Mouse (Mus musculus): ENCODE results near the gene Trp53inp2.

The Trp53inp2 gene

DNA sequence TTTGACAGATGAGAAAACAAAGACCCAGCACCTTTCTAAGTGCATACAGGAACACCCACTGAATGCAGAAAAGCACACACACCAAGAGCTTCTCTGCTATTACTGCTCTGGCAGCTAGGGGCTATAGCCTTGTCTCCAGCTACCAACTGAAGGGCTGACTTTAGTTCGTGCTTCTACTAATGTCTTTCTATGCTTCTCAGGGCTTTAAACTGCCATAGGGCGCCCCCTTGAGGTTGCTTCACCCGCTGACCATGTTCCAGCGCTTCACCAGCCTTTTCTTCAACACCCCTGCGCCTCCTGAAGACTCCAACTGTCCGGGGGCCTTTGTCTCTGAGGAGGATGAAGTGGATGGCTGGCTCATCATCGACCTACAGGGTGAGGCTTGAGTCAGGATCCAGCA lies 4.2 kb downstream of the Trp53inp2 start:
- DNase-seq (ENCODE audit: low read depth, low spot score), result peak; percentile 69

DNA sequence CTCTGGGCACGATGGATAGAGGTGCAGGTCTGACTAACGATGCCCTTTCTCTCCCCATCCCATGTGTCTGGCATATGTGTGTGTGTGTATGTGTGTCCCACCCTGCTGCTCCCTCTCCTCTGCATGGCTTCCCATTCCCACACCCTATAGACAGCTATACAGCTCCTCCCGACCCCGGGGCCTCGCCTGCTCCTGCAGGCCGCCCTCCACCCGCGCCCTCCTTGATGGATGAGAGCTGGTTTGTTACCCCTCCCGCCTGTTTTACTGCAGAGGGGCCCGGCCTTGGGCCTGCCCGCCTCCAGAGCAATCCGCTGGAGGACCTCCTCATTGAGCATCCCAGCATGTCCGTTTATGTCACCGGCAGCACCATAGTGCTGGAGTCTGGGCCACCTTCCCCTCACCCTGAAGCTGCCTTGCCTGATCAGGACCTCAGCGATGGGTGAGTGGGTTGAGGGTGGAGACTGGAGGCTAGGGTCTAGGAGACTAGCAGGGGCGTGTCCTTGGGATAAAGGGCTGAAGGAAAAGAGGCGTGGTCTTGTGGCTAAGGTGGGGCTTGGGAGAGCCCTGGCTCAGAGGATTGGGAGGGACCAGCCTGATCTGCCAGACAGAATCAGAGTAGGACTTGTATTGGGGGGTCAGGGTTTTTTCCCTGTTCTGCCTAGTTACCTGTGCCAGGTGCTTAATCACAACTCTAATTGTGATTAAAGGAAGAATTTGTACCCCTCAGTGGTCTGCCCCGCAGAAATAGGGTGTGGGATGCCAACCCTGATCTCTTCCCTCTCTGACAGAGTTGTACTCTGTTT lies 5.1 kb downstream of the Trp53inp2 start:
- DNase-seq (ENCODE audit: low read depth, low spot score), result no peak

DNA sequence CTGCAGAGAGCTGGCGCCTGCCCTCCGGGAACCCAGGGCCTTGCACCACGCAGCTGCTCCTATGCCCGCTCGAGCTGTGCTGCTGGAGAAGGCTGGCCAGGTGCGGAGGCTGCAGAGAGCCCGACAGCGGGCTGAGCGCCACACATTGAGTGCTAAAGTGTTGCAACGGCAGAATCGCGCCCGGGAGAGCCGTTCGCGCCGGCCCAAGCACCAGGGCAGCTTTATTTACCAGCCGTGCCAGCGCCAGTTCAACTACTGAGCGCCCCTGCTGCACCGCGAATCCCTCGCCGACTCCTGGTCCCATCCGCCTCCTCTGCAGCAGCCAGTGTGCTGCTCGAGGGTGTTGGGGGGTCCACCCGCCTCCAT lies 5.7 kb downstream of the Trp53inp2 start:
- DNase-seq (ENCODE audit: low read depth, low spot score), result no peak

DNA sequence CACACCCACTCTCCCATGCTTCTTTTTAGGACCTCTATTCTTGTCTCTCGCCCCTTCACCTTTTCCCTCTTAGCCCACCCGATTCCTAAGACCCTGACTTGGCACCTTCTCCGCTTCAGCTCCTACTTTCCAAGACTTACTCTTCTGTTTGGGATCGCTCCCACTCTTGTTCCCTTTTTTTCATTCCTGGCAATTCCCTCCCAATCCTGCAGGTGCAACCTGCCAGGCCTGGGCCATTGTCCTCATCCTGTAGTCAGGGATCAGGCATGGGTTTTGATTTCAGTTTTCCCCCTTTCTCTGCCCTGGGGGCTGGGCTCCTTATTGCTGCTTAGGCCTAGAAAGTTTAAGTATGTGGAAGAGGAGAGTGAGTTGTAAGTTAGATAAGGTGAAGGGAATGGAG lies 6.2 kb downstream of the Trp53inp2 start:
- no peak for DNase-seq (ENCODE audit: low read depth, low spot score)

DNA sequence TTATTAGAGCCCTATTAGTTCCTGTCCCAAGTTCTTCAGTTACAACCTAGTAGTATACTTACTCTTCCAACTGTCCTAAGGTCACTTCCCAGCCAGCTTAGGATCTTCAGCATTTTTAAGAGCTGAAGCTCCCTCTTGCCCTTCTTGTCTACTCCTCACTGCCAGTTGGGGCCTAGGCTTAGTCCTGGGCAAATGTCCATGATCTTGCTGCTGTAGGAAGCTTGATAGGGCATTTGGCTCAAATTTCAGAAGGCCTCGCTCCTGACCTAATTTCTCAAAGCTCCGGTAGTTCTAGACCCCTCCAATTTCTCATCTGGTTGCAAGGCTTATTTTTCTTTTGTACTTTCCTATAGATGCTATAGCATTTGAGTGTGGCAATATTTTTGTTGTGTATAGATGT lies 7.7 kb downstream of the Trp53inp2 start:
- DNase-seq (ENCODE audit: low read depth, low spot score), result no peak

DNA sequence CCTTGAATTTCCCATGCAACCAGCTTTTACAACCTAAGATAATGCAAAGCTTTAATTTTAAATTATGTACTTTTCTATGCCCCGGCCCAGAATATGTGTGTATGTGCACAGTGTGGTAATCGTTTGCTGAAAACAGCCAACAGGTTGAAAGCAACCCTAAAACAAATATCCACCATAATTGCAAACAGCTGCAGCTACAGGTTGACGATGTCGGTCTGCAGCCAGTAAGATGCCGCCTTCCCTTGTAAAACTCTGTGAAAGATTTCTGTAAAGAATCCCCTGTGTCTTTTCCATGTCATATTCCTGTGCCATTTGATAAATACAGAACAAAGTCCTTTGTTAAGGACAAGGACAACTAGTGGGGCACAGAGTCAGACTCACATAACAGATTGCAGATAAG lies 13.7 kb downstream of the Trp53inp2 start:
- DNase-seq (ENCODE audit: low read depth, low spot score), result no peak

DNA sequence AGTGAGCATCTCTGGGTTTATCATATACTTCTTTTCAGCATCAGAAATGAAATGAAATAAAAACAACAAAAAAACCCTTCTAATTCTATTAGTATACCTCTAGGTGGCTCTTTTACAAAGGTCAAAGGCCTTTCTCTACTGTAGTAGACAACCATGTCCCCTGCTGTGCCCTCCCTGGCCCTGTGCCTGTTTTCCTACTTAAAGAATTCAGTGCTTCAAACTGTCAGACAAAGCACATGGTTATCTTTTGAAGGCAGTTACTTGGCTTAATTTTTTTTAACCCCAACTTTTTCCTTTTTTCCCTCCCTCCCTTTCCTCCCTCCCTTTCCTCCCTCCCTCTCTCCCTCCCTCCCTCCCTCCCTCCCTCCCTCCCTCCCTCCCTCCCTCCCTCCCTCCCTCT lies 19.4 kb downstream of the Trp53inp2 start:
- no peak for DNase-seq (ENCODE audit: low read depth, low spot score)

DNA sequence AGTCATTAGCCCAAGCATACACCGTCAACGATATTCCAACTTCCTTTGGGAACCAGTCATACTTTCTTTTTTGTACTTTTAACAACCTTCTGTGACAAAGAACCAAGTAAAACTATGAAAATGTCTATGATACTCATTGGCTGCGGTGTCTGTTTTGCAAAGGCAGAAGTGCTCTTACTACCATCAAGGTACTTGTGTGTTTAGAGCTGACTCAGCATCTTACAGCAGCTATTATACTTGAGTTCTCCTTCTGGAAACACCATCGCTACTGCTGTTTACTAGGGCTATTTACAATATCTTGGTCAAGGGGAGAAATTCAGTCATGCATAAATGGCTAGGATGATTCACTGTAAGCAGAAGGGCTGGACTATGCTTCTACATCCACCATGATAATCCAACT lies 21.1 kb downstream of the Trp53inp2 start:
- DNase-seq (ENCODE audit: low read depth, low spot score), result no peak

DNA sequence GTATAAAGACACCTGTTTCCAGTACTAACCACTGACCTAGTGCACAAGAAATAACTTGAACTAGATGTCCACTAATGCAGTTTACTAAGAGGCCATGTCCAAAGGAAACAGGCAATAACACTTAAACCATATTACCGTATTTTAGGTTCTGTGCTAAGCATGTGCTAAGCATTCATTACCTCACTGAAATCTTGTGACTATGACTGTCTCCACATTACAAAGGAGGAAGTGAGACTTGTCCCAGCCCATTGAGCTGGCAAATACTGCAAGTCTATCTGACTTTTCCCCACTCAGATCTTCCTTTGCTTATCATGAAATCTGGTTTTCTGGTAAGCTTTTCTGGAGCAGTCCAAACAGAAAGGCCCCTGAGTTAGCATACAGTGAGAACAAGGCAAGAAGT lies 23.8 kb downstream of the Trp53inp2 start:
- DNase-seq (ENCODE audit: low read depth, low spot score), result no peak

DNA sequence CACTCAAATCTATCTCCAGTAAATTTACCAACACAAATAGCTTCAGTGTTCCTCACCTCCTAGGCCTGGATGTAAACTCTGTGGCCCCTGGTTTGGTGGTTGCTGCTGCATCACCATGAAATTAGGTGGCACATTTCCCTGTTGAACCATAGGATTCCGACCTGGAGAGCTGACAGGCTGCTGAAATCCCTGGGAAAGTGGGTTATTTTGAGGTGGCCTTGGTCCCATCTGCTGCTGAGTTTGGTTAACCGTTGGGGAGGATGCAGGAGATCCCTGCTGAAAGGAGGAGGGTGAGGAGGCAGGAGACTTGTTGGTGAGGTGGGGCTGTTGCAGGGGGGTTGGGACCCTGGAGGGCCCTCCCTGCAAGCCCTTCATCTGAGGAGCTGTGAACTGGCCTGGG lies 40.1 kb downstream of the Trp53inp2 start:
- no peak for DNase-seq (ENCODE audit: low read depth, low spot score)

DNA sequence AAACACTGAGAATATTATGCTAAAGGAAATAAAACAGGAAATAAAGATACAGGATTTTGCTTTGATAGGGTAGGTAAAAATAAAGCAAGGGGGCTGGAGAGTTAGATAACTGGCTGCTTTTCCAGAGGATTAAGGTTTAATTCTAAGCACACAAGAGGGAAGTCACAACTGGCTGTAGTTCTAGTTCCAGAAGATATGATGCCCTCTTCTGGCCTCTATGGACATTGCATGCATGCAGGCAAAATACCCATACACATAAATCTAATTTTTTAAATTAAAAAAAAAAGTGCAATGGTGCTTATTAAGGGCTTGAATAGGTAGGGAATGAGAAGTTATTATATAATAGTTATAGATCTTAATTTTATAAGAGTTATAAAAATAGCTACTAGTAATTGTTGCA lies 55.6 kb downstream of the Trp53inp2 start:
- DNase-seq (ENCODE audit: low read depth, low spot score), result no peak
